Mouse (Mus musculus): ENCODE measurements at regions not wholly inside any gene's neighbourhood (a gene's known extent, or its start where the extent isn't known, plus 50 kb on each side); places are given as distances from the start of the nearest gene placed in this dataset.

- H3K36me3 ChIP-seq (ENCODE audit: control insufficient read depth, insufficient read depth, low read length), result no peaks in the 10 kb centered on the region
- no peak overlapping the region for H3K9ac ChIP-seq (replicated peaks; ENCODE audit: low read length)
- no peaks in the 10 kb centered on the region for H3K27me3 ChIP-seq (ENCODE audit: control insufficient read depth, insufficient read depth, low read length)
- no peak overlapping the region for H3K4me3 ChIP-seq (replicated peaks; ENCODE audit: low read depth, low read length)
- ATAC-seq (ENCODE audit: low FRiP score, low TSS enrichment), result no peak
- WGBS, result 79% methylated on average over 5 of the region's 5 CpGs
- no peaks in the 10 kb centered on the region for H3K9me3 ChIP-seq (ENCODE audit: control insufficient read depth, low read length)
- H3K27ac ChIP-seq (replicated peaks; ENCODE audit: low read depth, low read length), result no peak overlapping the region
- no peak overlapping the region for H3K4me2 ChIP-seq (ENCODE audit: low read length)
- H3K4me1 ChIP-seq (ENCODE audit: control insufficient read depth, insufficient read depth, low read length), result no peaks in the 10 kb centered on the region
- peak; percentile 1 for DNase-seq
These were observed 294.2 kb downstream of the H2al1n start for GRCm38 (mm10) chrX:14505102-14505501.
